Mouse (Mus musculus) layer of hippocampus, adult 8-10 months (tissue): ENCODE measurements around the gene Klhl22. TPM values are rescaled to one million over a fixed set of nuclear protein-coding genes. Genes with fewer than 3 reads are reported as not detected.
"Not testable (repeated sequence)": the region's sequence is repeated elsewhere in the genome, so short reads cannot be mapped to it uniquely, and the experiment has no call there.

ENCODE experiments used
- DNase-seq, 2 experiments: peaks; one replicate each; pipeline ENCODE4 v3.0.0; 2022; ENCODE audit warnings: low spot score in 2 of 2
- total RNA-seq, 4 experiments: library from RNA; stranded (reverse); gene quantifications; 2 replicates each; pipeline ENCODE4 v1.2.4; 2022

Klhl22 gene
- total RNA-seq, result 100 to 1,000 TPM in 2 of 4 experiments, 10 to 100 TPM in 2; 95.8 to 105 (median 101) TPM

GRCm38 (mm10) chr16:17759344-17759773, at the start of gene Klhl22:
TSS of gene Klhl22 (plus strand) at chr16:17759618.
- DNase-seq, result peak; percentile 74 to 83

GRCm38 (mm10) chr16:17717791-17718190, 41.6 kb upstream of the Klhl22 start:
- DNase-seq, result no peak

GRCm38 (mm10) chr16:17721114-17721808, 38.2 kb upstream of the Klhl22 start:
- DNase-seq, result no peak

- peak in 1 of 2 experiments; percentile 23 for DNase-seq
Measured at GRCm38 (mm10) chr16:17721822-17722460, 37.5 kb upstream of the Klhl22 start.

- peak; percentile 87 to 88 for DNase-seq
Measured at GRCm38 (mm10) chr16:17722461-17723324, 36.7 kb upstream of the Klhl22 start.

- DNase-seq, result no peak
Measured at GRCm38 (mm10) chr16:17723325-17723626, 36.1 kb upstream of the Klhl22 start.

- DNase-seq, result no peak
Measured at GRCm38 (mm10) chr16:17724448-17724847, 35.0 kb upstream of the Klhl22 start.

- no peak for DNase-seq
Measured at GRCm38 (mm10) chr16:17727179-17727861, 32.1 kb upstream of the Klhl22 start.

- DNase-seq, result no peak
Measured at GRCm38 (mm10) chr16:17729974-17730373, 29.4 kb upstream of the Klhl22 start.

GRCm38 (mm10) chr16:17732021-17732420, 27.4 kb upstream of the Klhl22 start:
- no peak for DNase-seq

GRCm38 (mm10) chr16:17732431-17732830, 27.0 kb upstream of the Klhl22 start:
- DNase-seq, result no peak

- DNase-seq, result no peak
Measured at GRCm38 (mm10) chr16:17732841-17733340, 26.5 kb upstream of the Klhl22 start, which contains the start of gene Med15. TSS of gene Med15 (minus strand) at chr16:17732891.

GRCm38 (mm10) chr16:17733646-17734045, 25.8 kb upstream of the Klhl22 start:
- DNase-seq, result no peak

GRCm38 (mm10) chr16:17734872-17735271, 24.5 kb upstream of the Klhl22 start:
- DNase-seq, result not testable (repeated sequence)

- no peak for DNase-seq
Measured at GRCm38 (mm10) chr16:17736156-17736555, 23.3 kb upstream of the Klhl22 start.

GRCm38 (mm10) chr16:17740080-17740479, 19.3 kb upstream of the Klhl22 start:
- no peak for DNase-seq

GRCm38 (mm10) chr16:17742810-17743209, 16.6 kb upstream of the Klhl22 start:
- no peak for DNase-seq

GRCm38 (mm10) chr16:17743279-17743678, 16.1 kb upstream of the Klhl22 start:
- no peak for DNase-seq

GRCm38 (mm10) chr16:17744536-17744935, 14.9 kb upstream of the Klhl22 start:
- no peak for DNase-seq

GRCm38 (mm10) chr16:17745067-17745466, 14.4 kb upstream of the Klhl22 start:
- DNase-seq, result no peak

- DNase-seq, result no peak
Measured at GRCm38 (mm10) chr16:17753001-17753400, 6.4 kb upstream of the Klhl22 start.
